Mouse (Mus musculus): ENCODE results near the gene Nfib.

The Nfib gene

DNA sequence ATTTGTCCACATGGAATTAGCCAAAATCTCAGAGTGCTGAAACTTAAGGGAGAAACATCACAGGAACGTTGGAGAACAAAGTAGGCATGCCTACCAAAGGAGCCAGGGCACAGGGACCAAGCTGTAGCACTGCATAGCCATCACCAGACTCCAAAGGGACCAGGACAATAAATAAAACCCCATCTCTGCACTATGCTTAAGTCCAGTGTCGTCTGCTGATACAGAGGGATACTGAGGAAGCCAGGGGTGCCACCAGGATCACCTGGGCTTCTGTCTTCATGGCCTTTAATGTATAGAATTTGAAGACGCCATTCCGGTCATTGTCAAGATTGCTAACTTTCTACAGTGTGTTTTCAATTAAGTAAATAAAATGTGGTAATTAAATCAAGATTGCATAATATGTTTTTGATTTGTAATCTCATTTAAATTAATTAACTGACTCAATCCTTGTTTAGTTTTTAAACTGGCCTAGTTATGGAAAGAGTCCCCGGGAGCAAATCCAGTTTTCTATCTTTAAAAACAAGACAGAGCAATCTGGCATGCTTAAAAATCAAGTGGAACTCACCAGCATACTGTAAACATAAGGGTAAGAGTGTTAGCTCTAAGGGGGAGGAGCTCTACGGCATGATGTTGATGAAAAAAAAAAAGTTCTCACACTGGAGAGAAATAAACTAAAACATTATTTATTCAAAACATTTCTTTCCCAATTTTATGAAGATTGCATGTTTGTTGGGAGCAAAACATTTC is 313.7 kb downstream of the Nfib start:
- DNase-seq (ENCODE audit: low spot score in 2 of 2), result no peak

DNA sequence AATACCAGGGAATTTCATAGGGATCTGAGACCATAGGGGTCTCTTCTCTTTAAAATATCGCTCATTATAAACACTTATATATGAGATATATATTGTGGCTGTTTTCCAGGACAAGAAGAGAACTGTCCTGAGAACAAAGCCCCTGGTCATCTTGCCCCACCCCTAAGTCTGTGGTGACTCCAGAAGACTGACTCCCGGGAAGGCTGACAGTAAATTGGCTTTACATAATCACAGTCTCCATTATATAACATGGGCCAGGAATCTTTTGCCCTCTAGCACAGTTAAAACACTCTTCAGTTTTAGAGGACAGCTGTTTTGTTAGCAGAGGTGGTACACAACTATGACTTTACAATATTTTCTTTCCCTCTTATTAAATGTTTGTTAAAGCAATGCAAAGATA is 315.0 kb downstream of the Nfib start:
- no peak for DNase-seq (ENCODE audit: low spot score in 2 of 2)

DNA sequence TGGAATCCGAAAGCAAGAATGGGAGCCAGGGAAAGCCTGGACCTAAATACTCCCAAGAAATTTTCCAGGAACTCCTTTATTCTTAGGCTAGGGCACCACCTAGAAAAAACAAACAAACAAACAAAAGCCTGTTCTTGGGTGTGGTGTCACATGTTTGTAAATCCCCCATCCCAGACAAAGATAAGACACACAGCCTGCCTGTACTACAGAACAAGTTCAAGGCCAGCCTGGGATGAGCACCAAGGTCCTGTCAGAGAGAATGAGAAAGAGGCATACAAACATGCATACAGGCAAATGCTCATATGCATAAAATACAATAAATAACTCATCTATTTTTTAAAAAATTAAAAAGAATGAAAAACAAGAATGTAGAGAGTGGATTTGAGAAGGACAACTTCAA is 315.7 kb downstream of the Nfib start:
- DNase-seq (ENCODE audit: low spot score in 2 of 2), result no peak

DNA sequence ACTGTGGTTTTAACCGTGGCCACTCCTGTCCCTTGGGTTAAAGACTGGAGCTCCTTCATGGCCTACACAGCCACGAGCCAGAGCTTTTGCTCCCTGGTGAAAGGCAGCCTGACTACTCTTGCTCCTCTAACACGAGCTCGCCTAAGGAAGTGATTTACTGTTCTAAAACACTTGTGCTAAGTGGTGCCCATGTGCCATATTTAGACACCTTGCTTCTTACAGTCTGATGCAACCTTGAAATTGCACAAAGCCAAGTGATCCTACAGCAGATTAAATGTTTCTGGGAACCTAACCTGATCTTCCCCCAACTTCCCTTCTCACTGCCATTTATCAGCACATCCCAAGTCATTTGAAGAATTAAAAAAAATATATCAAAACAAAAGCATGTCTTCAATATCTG is 317.9 kb downstream of the Nfib start:
- DNase-seq (ENCODE audit: low spot score in 2 of 2), result no peak

DNA sequence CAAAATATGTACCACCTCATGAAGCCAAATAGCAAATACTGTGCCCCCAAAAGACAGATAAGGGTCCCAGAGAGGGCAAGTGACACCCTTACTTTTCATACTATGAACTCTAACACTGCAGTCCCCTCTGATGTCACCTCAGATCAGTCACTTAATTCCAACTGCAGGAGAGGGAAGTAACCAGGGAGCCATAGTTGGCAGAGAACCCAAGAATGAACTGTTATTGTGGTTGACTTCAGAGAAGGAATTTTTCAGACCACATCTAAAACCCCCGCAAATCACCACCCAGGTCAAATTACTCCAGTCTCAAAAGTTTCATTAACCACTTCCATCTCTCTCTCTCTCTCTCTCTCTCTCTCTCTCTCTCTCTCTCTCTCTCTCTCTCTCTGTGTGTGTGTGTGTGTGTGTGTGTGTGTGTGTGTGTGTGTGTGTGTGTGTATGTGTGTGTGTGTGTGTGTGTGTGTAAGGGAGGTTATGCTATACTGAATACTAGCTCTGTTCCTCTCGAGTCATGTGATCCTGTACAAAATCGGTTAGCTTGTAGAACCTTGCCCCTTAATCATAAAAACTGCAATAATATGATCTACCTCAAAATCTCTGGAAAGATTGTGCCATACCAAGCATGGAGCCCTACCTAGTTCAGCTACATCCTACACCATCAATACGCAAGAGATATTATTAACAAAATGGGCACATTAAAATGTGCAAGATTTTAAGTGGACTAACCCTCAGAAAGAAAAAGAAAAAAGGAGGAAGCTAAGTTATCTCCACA is 319.1 kb downstream of the Nfib start:
- no peak for DNase-seq (ENCODE audit: low spot score in 2 of 2)

DNA sequence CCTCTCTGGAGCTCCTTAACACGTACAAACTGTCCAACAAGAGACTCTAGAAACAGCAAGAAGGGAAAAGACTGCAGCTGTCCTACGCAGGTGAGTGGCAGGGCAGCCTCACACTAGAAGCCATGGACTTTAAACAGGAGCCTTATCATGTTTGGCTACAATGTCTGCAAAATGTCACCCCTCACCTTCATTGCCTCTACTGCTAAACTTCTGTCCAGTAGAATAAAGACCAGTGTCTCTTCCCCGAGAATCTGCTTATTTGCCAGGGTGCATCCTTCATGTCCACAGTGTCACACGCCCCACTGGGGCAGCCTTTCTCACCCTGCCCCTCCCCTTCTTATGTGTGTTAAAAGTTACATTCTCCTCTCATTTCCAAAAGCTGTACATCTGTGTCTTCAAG is 319.9 kb downstream of the Nfib start:
- no peak for DNase-seq (ENCODE audit: low spot score in 2 of 2)

DNA sequence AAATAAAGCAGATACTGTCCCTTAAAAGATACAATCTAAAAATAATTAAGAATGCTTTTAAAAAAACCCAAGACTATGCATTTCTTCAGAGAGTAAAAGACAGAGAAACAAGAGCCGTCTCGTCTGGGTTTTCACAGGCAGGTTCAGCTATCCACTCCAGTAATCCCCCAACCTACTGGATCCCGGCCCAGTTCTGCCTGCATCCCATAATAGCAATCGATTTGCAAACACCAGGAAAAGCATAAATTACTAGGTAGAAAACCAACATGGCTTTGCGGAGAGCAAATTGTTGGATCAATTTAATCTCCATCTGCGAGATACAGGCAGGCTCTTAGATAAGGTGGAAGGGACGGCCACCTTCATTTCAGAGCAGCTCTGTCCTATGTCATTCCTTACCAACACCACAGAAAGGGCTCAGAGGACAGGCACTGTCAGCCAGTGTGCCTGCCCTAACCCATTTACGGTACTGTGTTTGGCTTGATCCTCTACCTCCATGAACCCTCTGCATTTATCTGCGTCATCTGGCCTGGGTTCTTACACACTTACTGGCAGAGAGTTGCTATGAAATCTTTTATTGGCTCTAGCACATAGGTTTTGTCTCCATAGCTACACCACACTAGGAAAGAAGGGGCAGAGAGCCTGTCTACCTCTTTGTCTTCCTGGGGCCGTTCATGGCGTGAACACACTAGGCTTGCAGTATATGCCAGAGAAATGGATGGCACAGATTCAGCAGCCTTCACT is 321.4 kb downstream of the Nfib start:
- DNase-seq (ENCODE audit: low spot score in 2 of 2), result no peak

DNA sequence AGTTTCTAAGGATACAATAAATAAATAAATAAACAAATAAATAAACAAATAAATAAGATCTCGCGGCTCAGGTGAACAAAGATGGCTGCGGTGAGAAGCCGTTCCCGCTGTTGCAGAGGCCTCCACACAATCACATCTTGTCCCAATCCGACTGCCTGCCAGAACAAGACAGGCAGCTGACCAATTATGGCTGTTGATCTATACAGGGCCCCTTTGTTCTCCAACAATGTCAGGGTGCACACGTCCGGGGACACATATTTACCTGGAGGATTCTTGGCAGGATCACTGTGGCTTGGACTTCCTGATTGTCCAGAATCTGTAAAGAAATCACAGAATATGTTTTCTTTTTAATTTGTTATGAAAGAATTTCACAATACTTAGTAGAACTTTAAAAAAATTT is 322.2 kb downstream of the Nfib start:
- no peak for DNase-seq (ENCODE audit: low spot score in 2 of 2)

DNA sequence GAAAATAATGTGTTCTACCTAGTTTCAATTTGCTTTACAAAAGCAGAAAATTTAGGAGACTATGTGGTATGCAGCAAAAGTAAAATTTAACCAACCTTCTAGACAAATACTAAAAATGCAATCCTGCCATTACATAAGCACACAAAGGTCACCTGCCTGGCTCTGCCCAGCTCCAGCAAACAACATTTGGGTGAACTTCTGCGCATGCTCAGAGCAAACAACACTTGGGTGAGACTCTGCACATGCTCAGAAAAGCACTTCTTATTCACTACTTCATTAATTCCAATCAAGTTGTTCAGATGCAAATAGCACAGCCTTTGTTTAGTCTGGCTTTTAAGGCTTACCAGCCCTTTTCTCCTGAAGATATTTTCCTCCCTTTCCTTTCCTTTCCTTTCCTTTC is 323.8 kb downstream of the Nfib start:
- no peak for DNase-seq (ENCODE audit: low spot score in 2 of 2)

DNA sequence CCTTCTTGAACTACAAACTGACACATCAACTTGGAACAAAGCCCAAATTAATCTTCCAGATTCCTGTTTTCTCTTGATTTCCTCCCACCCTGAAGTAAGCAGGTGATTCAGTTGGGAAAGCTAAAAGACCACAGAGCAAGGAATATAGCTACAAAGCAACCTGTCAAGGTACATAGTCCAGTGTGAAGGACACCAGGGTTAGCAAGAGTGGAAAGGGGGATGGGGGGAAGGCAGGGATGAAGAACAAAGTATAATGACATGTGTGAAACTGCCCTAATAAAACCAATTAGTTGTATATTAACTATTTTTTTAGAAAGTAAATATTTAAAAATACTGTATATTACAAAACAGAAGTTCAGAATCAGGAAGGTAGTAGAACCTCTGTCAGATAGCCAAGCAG is 325.0 kb downstream of the Nfib start:
- DNase-seq (ENCODE audit: low spot score in 2 of 2), result no peak

DNA sequence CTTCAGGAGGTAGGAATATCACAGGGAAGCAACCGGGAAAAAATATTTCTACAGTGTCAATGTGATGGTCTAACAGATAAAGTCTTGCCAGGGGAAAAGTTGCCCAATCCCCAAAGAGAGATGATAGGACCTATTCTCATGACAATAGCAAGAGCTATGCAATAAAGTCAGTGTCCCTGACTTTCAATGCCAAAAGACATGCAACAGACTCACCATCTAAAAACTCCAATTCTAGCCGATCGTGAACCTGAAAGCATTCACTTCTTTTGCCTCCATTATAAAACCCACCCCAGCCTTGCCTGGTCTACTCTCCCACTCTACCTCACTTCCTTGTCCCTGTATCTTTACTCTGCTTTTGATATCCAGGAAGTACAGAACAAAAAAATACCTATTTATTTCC is 327.5 kb downstream of the Nfib start:
- no peak for DNase-seq (ENCODE audit: low spot score in 2 of 2)

DNA sequence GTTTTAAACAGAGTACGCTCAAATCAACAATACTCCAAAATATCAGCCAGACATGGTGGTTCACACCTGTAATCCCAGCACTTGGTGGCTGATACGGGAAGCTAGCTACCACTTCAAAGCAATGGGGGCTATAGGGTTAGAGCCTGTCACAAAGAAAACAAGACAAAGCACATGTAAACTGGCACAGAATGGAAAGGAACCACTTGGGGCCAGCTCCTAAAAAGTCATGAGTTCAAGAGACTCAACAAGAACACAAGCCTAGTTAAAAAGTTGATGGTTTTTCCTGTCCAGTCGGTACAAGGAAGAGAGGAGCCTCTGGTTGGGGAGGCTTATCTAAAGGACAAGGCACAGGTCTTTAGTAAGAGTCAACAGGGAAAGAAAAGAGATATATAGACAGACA is 327.9 kb downstream of the Nfib start:
- DNase-seq (ENCODE audit: low spot score in 2 of 2), result no peak

DNA sequence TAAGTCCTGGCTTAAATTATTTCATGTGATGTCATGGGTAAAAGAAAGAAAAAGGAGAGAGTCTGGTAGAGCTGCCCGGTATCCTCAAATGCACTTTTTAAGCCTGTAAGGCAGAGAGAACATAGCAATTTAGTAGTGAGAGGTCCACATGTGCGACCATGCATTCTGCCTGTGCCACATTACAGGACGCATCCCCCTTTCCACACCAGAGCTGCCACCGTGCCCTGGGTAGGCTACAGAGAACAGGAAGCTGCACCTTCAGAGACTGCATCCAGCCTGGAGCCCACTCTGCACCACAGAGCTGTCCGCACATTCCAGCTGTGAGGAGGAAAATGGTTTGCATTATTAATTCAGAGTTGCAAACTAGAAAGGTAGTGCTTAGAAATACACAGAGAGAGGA is 331.0 kb downstream of the Nfib start:
- DNase-seq (ENCODE audit: low spot score in 2 of 2), result no peak

DNA sequence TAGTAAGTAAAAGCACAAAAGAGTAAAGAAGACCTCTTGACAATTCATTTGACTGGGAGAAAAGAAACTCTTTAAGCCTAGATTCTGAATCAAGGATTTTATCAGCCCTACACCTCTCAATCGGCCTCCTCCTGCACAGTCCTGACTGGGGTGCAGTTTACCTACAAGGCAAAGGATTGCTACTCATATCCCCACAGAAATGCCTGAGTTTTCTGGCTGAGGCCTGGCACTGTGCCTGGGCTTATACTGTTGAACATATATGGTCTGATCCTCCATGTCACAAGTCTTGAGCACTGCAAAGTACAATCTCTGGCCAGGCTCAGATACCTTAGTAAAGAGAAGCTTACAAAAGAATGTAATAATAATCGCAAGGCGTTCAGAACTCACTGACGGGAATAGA is 333.3 kb downstream of the Nfib start:
- DNase-seq (ENCODE audit: low spot score in 2 of 2), result no peak

DNA sequence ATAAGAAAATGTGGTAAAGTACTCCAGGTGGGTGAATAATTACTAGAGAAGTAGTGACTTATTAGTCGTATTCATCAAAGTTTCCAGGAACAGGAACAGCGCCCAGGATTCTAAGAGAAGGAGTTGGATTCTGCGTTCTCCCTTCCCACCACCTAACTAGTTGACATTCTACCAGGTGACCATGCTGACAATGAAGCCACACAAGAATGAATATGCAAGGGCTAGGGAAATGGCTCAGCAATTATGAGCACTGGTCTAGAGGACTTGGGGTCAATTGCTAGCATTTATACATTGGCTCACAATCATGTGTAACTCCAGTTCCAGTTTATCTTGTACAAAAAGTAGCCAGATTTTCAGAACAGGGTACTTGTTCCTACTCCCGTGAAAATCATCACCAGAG is 334.1 kb downstream of the Nfib start:
- no peak for DNase-seq (ENCODE audit: low spot score in 2 of 2)

DNA sequence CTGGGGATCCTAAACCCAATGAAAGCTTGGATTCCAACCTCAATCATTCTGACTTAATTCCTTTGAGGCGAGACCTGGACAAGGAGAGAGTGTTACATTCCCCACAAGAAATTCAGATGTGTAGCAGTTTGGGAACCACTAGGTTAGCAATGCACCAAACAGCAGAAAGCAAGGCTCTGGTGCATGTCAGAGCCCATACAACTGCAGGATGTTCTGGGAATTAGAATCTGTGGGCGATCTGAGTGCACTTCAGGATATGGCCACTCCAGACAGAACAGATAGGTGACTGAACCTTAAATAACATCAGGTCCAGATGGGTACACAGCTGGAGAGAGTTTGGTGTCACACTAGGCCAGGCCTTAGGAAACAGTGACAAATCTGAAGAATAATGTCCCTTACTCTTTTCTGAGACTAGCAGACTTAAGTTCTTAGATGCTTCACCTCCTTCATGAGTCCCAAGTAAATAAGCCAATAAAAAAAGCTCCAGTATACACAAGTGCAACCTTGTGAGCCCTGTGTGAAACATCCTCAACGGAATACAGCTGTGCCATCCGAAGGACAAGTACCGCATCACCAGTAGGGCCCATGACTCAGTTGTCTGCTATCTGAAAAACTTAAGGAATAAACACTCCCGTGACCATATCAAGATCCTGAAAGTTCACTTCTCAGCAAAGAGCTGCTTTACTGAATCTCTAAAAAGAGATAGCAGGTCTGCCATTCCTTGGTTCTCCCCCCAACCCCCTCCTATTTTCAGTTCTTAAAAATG is 336.4 kb downstream of the Nfib start:
- no peak for DNase-seq (ENCODE audit: low spot score in 2 of 2)

DNA sequence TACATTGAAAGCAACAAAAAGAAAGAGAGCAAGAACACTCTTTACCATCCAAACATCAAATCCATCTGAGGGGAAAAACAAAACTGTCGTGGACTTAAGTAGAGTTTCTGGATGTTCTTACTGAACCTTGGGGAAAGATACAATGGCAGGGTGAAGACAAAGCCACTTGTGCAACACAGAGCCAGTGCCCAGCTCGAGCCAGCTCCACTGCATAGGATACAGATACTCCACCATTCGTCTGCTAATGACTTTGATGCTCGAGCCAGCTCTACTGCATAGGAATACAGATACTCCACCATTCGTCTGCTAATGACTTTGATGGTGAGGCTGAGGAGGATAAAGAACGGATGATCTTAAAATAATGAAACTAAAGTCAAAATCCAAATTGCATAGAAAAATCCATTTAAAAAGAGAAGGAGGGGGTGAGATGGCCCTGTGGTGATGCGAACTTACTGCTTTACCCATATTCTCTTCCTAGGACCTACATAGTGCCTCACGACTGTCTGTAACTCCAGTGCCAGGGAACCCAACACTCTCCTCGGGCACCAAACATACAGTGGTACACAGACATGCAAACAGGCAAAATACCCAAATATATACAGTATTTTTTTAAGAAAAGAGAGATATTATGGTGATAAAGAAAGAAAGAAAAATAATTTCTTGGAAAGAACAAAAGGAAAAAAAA is 337.3 kb downstream of the Nfib start:
- no peak for DNase-seq (ENCODE audit: low spot score in 2 of 2)

DNA sequence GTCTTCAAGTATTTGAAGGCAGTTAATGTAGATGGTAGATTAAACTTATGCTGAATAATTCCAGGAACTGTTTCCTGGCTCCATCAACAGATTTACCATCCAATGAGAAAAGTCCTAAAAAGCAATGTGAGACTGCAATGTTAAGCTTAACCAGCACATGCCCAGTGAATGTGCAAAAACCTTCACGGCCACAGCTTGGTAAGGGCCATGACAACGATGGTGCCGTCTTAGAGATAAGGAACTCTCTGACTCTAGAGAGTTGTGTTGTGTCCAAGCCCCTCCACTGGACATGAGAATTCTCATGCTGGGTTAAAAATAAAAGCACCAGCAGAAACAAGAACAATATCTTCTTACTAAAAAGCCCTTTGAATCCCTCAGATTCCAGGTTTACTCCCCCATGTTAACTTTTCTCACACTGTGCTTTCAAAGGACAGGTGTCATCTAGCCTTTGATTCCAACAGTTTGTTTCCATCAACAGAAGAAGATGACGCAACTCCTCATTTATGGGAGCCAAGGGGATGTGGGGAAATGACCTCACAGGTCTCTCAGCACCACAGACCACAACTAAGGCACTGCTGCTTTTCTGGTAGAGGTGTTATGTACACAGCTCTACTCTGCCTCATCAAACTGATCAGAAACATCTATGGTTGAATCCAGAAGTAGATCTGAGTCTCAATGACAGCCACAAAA is 340.7 kb downstream of the Nfib start:
- no peak for DNase-seq (ENCODE audit: low spot score in 2 of 2)

DNA sequence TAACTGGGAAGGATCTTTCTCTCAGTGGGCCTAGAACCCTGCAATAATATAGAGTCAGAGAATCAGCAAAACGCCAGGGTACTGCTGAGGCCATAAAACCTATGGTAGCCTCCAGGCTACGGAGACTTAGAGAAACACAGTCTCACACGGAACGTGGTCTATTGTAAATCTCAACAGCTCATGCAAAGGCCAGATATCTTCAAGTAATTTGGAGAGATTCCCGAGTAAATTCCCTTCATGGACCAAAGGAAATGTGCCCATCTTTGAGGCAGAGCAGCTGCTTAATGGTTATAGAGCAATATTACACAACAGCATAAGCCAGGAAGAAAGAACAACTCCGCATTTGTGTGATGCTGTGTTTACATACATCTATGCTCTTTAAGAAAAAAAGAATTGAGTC is 341.6 kb downstream of the Nfib start:
- DNase-seq (ENCODE audit: low spot score in 2 of 2), result no peak

DNA sequence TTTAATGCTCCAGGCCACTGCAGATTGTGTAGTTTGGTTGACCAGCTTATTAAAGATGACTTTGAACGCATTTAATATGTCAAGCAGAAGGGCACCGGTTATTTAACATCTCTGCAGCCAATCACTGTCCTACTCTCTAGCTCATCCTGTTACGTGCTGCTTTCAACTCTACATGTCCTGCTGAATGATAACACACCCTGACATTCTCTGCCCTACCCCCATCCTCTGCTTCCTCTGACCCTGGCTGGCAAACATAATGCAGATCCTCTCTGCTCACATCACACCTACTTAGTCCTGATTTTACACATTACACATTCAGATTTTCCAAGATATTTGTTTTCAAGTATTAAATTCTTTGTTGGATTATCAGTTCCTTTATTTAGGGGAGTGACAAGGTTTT is 343.3 kb downstream of the Nfib start:
- no peak for DNase-seq (ENCODE audit: low spot score in 2 of 2)

DNA sequence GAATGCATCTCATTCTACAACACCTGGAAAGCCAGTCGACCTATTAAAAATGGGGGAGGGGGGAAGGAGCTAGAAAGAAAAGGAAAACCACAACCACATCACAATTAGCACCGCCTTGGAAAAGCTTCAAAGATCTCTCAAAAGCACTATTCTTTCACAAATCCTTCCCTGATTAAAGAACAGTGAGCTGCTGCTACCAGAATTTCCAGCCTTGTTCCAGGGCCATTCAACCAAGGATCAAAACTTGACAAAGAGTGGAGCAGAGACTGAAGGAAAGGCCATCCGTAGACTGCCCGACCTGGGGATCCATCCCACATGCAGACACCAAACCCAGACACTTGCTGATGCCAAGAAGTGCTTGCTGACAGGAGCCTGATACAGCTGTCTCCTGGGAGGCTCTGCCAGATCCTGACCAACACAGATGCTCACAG is 345.5 kb downstream of the Nfib start:
- no peak for DNase-seq (ENCODE audit: low spot score in 2 of 2)
